Mouse (Mus musculus): Measurements from ENCODE around the gene Unc13b.
A peak's percentile ranks its signal among the peaks of the same experiment; 100 is the strongest.
"Not testable (repeated sequence)": the region's sequence is repeated elsewhere in the genome, so short reads cannot be mapped to it uniquely, and the experiment has no call there.

The Unc13b gene

GRCm38 (mm10) chr4:43091183-43091582 lies 32.4 kb downstream of the Unc13b start:
- DNase-seq (ENCODE audit: low spot score) = no peak

GRCm38 (mm10) chr4:43113491-43113890 lies 54.7 kb downstream of the Unc13b start:
- DNase-seq (ENCODE audit: low spot score) = no peak

- no peak for DNase-seq (ENCODE audit: low spot score)
Measured at GRCm38 (mm10) chr4:43114512-43114911, 55.8 kb downstream of the Unc13b start.

- peak; percentile 60 for DNase-seq (ENCODE audit: low spot score)
Measured at GRCm38 (mm10) chr4:43114946-43115345, 56.2 kb downstream of the Unc13b start.

- DNase-seq (ENCODE audit: low spot score) = no peak
Measured at GRCm38 (mm10) chr4:43116249-43116648, 57.5 kb downstream of the Unc13b start.

GRCm38 (mm10) chr4:43129750-43130149 lies 71.0 kb downstream of the Unc13b start:
- DNase-seq (ENCODE audit: low spot score) = no peak

- DNase-seq (ENCODE audit: low spot score) = no peak
Measured at GRCm38 (mm10) chr4:43142610-43143009, 83.9 kb downstream of the Unc13b start.

GRCm38 (mm10) chr4:43152413-43152812 lies 93.7 kb downstream of the Unc13b start:
- DNase-seq (ENCODE audit: low spot score) = not testable (repeated sequence)

GRCm38 (mm10) chr4:43160045-43160444 lies 101.3 kb downstream of the Unc13b start:
- no peak for DNase-seq (ENCODE audit: low spot score)

GRCm38 (mm10) chr4:43161124-43161657 lies 102.4 kb downstream of the Unc13b start:
- DNase-seq (ENCODE audit: low spot score) = no peak

GRCm38 (mm10) chr4:43163205-43163604 lies 104.5 kb downstream of the Unc13b start:
- no peak for DNase-seq (ENCODE audit: low spot score)

GRCm38 (mm10) chr4:43165403-43166005 lies 106.8 kb downstream of the Unc13b start:
- DNase-seq (ENCODE audit: low spot score) = no peak

- no peak for DNase-seq (ENCODE audit: low spot score)
Measured at GRCm38 (mm10) chr4:43170028-43170427, 111.3 kb downstream of the Unc13b start.

- DNase-seq (ENCODE audit: low spot score) = no peak
Measured at GRCm38 (mm10) chr4:43177126-43177525, 118.4 kb downstream of the Unc13b start.

- no peak for DNase-seq (ENCODE audit: low spot score)
Measured at GRCm38 (mm10) chr4:43182474-43183168, 123.9 kb downstream of the Unc13b start.

GRCm38 (mm10) chr4:43187439-43187838 lies 128.7 kb downstream of the Unc13b start:
- DNase-seq (ENCODE audit: low spot score) = no peak

- DNase-seq (ENCODE audit: low spot score) = no peak
Measured at GRCm38 (mm10) chr4:43189381-43189780, 130.6 kb downstream of the Unc13b start.

GRCm38 (mm10) chr4:43204946-43205345 lies 146.2 kb downstream of the Unc13b start:
- DNase-seq (ENCODE audit: low spot score) = no peak

GRCm38 (mm10) chr4:43205571-43205970 lies 146.8 kb downstream of the Unc13b start:
- no peak for DNase-seq (ENCODE audit: low spot score)

- DNase-seq (ENCODE audit: low spot score) = no peak
Measured at GRCm38 (mm10) chr4:43206989-43207388, 148.2 kb downstream of the Unc13b start.

- DNase-seq (ENCODE audit: low spot score) = no peak
Measured at GRCm38 (mm10) chr4:43209081-43209579, 150.4 kb downstream of the Unc13b start.

GRCm38 (mm10) chr4:43209673-43210072 lies 150.9 kb downstream of the Unc13b start:
- DNase-seq (ENCODE audit: low spot score) = no peak

- no peak for DNase-seq (ENCODE audit: low spot score)
Measured at GRCm38 (mm10) chr4:43216491-43216890, 157.7 kb downstream of the Unc13b start.
